Mouse (Mus musculus): ENCODE data around the gene Itga3. TPM values are rescaled to one million over a fixed set of nuclear protein-coding genes. Genes with fewer than 3 reads are reported as not detected.

Gene Itga3
- polyA plus RNA-seq, 1 experiment from 2014 or later: 21.5 TPM

DNA sequence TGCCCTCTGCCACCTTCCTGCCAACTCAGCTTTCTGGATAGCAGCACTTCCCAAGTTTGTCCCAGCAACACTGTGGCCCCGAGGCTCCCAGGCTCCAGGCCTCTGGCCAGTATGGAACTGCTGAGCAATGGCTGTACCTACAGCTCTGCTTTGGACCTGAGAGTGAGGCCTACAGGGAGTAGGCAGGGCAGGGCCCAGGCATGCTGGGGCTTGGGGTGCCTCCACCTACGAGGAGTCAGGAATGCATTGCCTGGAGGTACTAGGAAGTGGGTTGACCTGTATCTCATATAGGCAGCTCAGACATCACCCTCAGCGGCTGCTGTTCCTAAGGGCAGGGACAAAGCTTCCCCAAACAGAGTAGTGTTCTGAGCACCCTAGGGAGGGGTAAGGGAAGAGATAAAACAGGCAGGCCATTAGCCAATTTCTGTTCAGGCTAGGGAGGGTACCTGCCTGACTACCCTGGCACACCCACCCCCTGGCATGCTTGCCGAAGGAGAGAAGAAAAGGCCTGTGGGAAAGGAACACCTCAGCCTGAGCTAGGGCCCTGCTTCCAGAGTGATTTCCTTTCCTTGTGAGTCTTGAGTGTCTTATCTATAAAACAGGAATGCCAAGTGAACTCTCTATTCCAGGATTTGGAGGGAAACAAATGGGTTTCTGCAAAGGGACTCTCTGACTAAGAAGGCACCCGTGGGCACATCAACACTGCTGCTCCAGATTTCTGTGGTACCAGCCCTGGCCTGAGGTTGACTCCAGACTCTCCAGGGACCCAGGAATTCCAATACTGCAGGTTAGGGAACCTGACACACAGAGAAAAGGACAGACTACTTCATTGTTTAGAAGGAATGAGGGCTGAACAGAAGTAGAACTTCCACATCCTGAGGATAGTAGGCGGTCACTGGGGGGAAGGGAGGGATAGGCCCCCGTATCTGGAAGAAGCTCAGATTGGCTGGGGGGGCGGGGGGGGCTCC lies 6.2 kb downstream of the Itga3 start:
- Histone ChIP-seq H3K4me2 (replicated peaks; ENCODE audit: low read depth, low read length) (no peak overlapping the region), H3K4me3 (ENCODE audit: low read depth, low read length) (no peak overlapping the region), H3K27me3 (ENCODE audit: control insufficient read depth, insufficient read depth, low read length) (no peaks in the 10 kb centered on the region), H3K27ac (ENCODE audit: low read length) (peak overlapping the region; percentile 2; the same call in 1 of the 2 replicates), H3K9me3 (ENCODE audit: control insufficient read depth, low read depth, low read length) (no peaks in the 10 kb centered on the region), H3K4me1 (ENCODE audit: control insufficient read depth, insufficient read depth, low read length) (peaks cover 50% of the 10 kb centered on the region), H3K36me3 (ENCODE audit: control insufficient read depth, insufficient read depth, low read length) (0 out of 2 replicates have a peak, but pooled peaks cover 2% of the 10 kb centered on the region), H3K9ac (replicated peaks; ENCODE audit: low read depth, low read length) (no peak overlapping the region)
- no peak for ATAC-seq (ENCODE audit: insufficient number of reproducible peaks, insufficient read depth, low FRiP score, low read depth)
- 56% methylated on average over 8 of the region's 8 CpGs for WGBS

GRCm38 (mm10) chr11:95069226-95069957 lies 7.2 kb downstream of the Itga3 start:
- Histone ChIP-seq H3K27me3 (ENCODE audit: control insufficient read depth, insufficient read depth, low read length) (no peaks in the 10 kb centered on the region), H3K9me3 (ENCODE audit: control insufficient read depth, low read depth, low read length) (no peaks in the 10 kb centered on the region), H3K4me1 (ENCODE audit: control insufficient read depth, insufficient read depth, low read length) (peaks cover 40% of the 10 kb centered on the region), H3K4me3 (ENCODE audit: low read depth, low read length) (no peak overlapping the region), H3K9ac (replicated peaks; ENCODE audit: low read depth, low read length) (no peak overlapping the region), H3K36me3 (ENCODE audit: control insufficient read depth, insufficient read depth, low read length) (0 out of 2 replicates have a peak, but pooled peaks cover 4% of the 10 kb centered on the region), H3K4me2 (replicated peaks; ENCODE audit: low read depth, low read length) (no peak overlapping the region), H3K27ac (ENCODE audit: low read length) (peak overlapping the region; percentile 2; the same call in 1 of the 2 replicates)
- no peak for ATAC-seq (ENCODE audit: insufficient number of reproducible peaks, insufficient read depth, low FRiP score, low read depth)
- 76% methylated on average over 10 of the region's 10 CpGs for WGBS

DNA sequence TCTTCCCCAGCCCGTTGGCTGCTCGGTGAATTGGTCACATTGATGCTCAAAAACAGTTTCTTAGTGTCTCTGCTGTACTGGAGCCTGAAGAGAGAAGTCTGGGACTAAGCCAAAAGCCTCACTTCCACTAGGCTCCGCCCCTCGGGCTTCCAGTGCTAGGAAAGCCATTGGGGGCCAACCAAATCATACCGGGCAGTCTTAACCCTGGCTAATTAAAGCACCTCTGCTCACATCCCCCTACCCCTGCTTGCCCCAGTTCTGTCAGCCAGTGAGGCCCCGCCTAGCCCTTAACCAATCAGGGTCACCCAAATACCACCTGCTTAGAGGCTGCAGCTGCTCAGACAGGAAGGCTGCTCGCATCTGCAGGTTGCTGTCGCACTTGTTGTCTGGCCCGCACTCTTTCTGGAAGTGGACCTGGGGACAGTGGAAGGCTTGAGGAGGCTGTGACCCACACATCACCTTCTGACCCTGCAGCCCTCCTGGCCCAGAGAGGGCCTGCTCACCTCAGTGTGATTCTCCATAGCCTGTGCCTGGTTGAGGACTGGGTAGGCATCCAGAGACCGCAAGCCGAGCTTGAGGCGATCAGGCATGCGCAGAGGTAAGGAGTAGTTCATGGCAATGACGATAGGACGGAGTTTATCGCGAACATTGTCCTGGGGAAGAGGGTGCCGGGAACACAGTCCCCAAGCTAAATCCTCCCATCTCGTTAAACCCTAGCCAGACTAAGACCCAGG lies 19.7 kb downstream of the Itga3 start:
- no peak for ATAC-seq (ENCODE audit: insufficient number of reproducible peaks, insufficient read depth, low FRiP score, low read depth)
- no peaks in the 10 kb centered on the region for H3K27me3 ChIP-seq (ENCODE audit: control insufficient read depth, insufficient read depth, low read length)
- H3K4me1 ChIP-seq (ENCODE audit: control insufficient read depth, insufficient read depth, low read length): no peaks in the 10 kb centered on the region
- no peak overlapping the region for H3K4me2 ChIP-seq (replicated peaks; ENCODE audit: low read depth, low read length)
- H3K36me3 ChIP-seq (ENCODE audit: control insufficient read depth, insufficient read depth, low read length): peaks cover 13% of the 10 kb centered on the region
- H3K27ac ChIP-seq (ENCODE audit: low read length): no peak overlapping the region
- 46% methylated on average over 19 of the region's 19 CpGs for WGBS
- no peak overlapping the region for H3K4me3 ChIP-seq (ENCODE audit: low read depth, low read length)
- H3K9me3 ChIP-seq (ENCODE audit: control insufficient read depth, low read depth, low read length): no peaks in the 10 kb centered on the region
- no peak overlapping the region for H3K9ac ChIP-seq (replicated peaks; ENCODE audit: low read depth, low read length)

GRCm38 (mm10) chr11:95053062-95053461 lies 23.5 kb downstream of the Itga3 start:
- Histone ChIP-seq H3K27me3 (ENCODE audit: control insufficient read depth, insufficient read depth, low read length) (no peaks in the 10 kb centered on the region), H3K9me3 (ENCODE audit: control insufficient read depth, low read depth, low read length) (no peaks in the 10 kb centered on the region), H3K27ac (ENCODE audit: low read length) (no peak overlapping the region), H3K4me3 (ENCODE audit: low read depth, low read length) (no peak overlapping the region), H3K9ac (replicated peaks; ENCODE audit: low read depth, low read length) (no peak overlapping the region), H3K4me1 (ENCODE audit: control insufficient read depth, insufficient read depth, low read length) (no peaks in the 10 kb centered on the region), H3K4me2 (replicated peaks; ENCODE audit: low read depth, low read length) (no peak overlapping the region), H3K36me3 (ENCODE audit: control insufficient read depth, insufficient read depth, low read length) (peaks cover 3% of the 10 kb centered on the region)
- 77% methylated on average over 9 of the region's 9 CpGs for WGBS
- no peak for ATAC-seq (ENCODE audit: insufficient number of reproducible peaks, insufficient read depth, low FRiP score, low read depth)

DNA sequence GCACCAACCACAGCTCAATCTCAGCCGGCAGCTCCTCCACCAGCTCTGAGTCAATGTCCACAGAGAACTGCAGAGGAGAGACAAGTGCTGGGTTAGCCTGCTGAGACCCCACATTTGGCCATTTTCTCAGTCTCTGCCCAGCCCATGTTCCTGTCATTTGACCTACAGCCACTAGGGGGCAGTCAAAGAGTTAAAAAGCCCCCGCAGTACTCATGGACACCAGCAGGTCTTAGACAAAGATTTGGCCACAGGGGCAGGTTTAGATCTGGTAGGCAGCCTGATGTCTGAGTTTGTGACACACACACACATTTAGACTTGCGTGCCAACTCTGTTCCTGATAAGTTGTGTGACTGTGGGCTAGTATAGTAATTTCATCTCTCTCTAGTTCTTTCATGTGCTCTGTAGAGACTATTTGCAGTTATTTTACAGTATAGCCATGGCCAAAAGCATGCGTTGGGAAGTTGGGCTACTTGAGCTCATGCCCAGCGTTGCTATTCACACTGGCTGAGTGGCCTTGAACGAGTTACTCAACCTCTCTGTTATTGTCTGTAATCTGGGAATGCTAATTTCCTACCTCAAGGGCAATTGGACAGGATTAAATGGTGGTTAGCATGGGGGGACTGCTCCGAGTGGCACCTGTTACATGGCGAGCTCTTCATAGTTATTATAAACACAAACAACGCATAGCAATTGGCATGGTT lies 29.5 kb downstream of the Itga3 start:
- Histone ChIP-seq H3K36me3 (ENCODE audit: control insufficient read depth, insufficient read depth, low read length) (peaks cover 7% of the 10 kb centered on the region; the same call in 1 of the 2 replicates), H3K27me3 (ENCODE audit: control insufficient read depth, insufficient read depth, low read length) (no peaks in the 10 kb centered on the region), H3K4me3 (ENCODE audit: low read depth, low read length) (no peak overlapping the region), H3K4me1 (ENCODE audit: control insufficient read depth, insufficient read depth, low read length) (no peaks in the 10 kb centered on the region; the same call in 1 of the 2 replicates), H3K4me2 (replicated peaks; ENCODE audit: low read depth, low read length) (no peak overlapping the region), H3K27ac (ENCODE audit: low read length) (no peak overlapping the region), H3K9me3 (ENCODE audit: control insufficient read depth, low read depth, low read length) (no peaks in the 10 kb centered on the region), H3K9ac (replicated peaks; ENCODE audit: low read depth, low read length) (no peak overlapping the region)
- 56% methylated on average over 9 of the region's 9 CpGs for WGBS
- ATAC-seq (ENCODE audit: insufficient number of reproducible peaks, insufficient read depth, low FRiP score, low read depth): peak; percentile 42; the same call in 1 of the 2 replicates

DNA sequence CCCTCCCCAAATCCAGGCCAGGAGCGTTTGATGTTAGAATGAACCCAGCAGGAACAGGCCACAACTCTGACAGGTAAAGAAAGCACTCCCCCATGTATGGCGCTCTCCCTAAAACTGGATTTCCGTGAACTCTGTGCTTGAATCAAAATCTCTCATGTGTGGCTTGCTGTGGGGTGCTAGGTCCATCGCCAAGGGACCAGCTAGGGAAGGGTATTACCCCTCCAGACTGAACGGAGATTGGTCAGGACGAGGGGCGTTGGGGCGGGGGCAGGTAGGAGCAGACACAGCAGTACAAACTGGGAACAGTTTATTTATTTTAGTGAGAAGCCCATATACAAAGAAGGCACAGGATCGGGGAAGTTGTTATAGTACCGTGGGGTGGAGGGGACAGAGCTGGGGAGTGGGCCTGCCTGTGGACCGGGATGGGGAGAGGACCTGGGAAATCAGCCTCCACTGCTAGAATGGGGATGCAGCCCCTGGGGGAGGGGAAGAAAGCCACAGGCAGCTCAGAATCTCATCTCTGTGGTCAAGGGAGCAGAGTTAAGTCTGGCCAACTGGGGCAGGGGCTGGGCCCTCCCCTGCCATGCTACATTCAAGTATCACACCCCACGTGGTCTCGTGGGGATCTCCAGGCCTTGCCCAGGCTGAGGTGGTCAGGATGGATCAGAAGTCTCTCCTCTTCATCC lies 32.3 kb downstream of the Itga3 start:
- Histone ChIP-seq H3K9me3 (ENCODE audit: control insufficient read depth, low read depth, low read length) (no peaks in the 10 kb centered on the region), H3K4me3 (ENCODE audit: low read depth, low read length) (no peak overlapping the region), H3K4me2 (replicated peaks; ENCODE audit: low read depth, low read length) (no peak overlapping the region), H3K27me3 (ENCODE audit: control insufficient read depth, insufficient read depth, low read length) (no peaks in the 10 kb centered on the region), H3K9ac (replicated peaks; ENCODE audit: low read depth, low read length) (no peak overlapping the region), H3K36me3 (ENCODE audit: control insufficient read depth, insufficient read depth, low read length) (peaks cover 4% of the 10 kb centered on the region; the same call in 1 of the 2 replicates), H3K4me1 (ENCODE audit: control insufficient read depth, insufficient read depth, low read length) (peaks cover 9% of the 10 kb centered on the region; the same call in 1 of the 2 replicates), H3K27ac (ENCODE audit: low read length) (no peak overlapping the region)
- WGBS: 54% methylated on average over 13 of the region's 13 CpGs
- ATAC-seq (ENCODE audit: insufficient number of reproducible peaks, insufficient read depth, low FRiP score, low read depth): no peak

- Histone ChIP-seq H3K4me2 (replicated peaks; ENCODE audit: low read depth, low read length) (no peak overlapping the region), H3K36me3 (ENCODE audit: control insufficient read depth, insufficient read depth, low read length) (peaks cover 4% of the 10 kb centered on the region; the same call in 1 of the 2 replicates), H3K27me3 (ENCODE audit: control insufficient read depth, insufficient read depth, low read length) (no peaks in the 10 kb centered on the region), H3K9me3 (ENCODE audit: control insufficient read depth, low read depth, low read length) (no peaks in the 10 kb centered on the region), H3K9ac (replicated peaks; ENCODE audit: low read depth, low read length) (no peak overlapping the region), H3K27ac (ENCODE audit: low read length) (no peak overlapping the region), H3K4me3 (ENCODE audit: low read depth, low read length) (no peak overlapping the region), H3K4me1 (ENCODE audit: control insufficient read depth, insufficient read depth, low read length) (peaks cover 9% of the 10 kb centered on the region; the same call in 1 of the 2 replicates)
- 54% methylated on average over 7 of the region's 7 CpGs for WGBS
- no peak for ATAC-seq (ENCODE audit: insufficient number of reproducible peaks, insufficient read depth, low FRiP score, low read depth)
These were observed 33.0 kb downstream of the Itga3 start for GRCm38 (mm10) chr11:95043608-95044007.

Measured in stomach, embryonic 14.5 days (tissue).